Mouse (Mus musculus) gonadal fat pad, adult 2 months (tissue): ENCODE data around the gene Fsd2. TPM values are rescaled to one million over a fixed set of nuclear protein-coding genes. Genes with fewer than 3 reads are reported as not detected.

Source experiments
- DNase-seq: peaks from one replicate; pipeline ENCODE4 v3.0.0-alpha.2; 2012; ENCODE audit warnings: low read depth
- polyA plus RNA-seq: library from polyadenylated mRNA; depleted of rRNA; stranded (reverse); fragments of >200 nt; gene quantifications from 2 replicates; pipeline ENCODE4 v1.2.3, GENCODE M21; 2012

Fsd2 gene
- polyA plus RNA-seq, 1 experiment, result 11.2 TPM

- no peak for DNase-seq
These were observed 6.0 kb upstream of the Fsd2 start for GRCm38 (mm10) chr7:81572610-81573268.

GRCm38 (mm10) chr7:81571941-81572441 is 5.2 kb upstream of the Fsd2 start:
- DNase-seq, result no peak

- peak; percentile 77 for DNase-seq
These were observed 4.6 kb upstream of the Fsd2 start, which contains the start of gene Whamm for GRCm38 (mm10) chr7:81571108-81571940. Gene Whamm, plus strand, starts transcription at chr7:81571266.

GRCm38 (mm10) chr7:81570752-81571107 is 4.0 kb upstream of the Fsd2 start:
- DNase-seq, result no peak

GRCm38 (mm10) chr7:81570271-81570670 is 3.5 kb upstream of the Fsd2 start:
- DNase-seq, result no peak

GRCm38 (mm10) chr7:81569851-81570250 is 3.1 kb upstream of the Fsd2 start:
- no peak for DNase-seq

- DNase-seq, result no peak
These were observed 652 bp upstream of the Fsd2 start for GRCm38 (mm10) chr7:81567396-81567795.

- DNase-seq, result no peak
These were observed 412 bp downstream of the Fsd2 start for GRCm38 (mm10) chr7:81566332-81566731.

GRCm38 (mm10) chr7:81565381-81566055 is 1.2 kb downstream of the Fsd2 start:
- no peak for DNase-seq

GRCm38 (mm10) chr7:81564766-81565165 is 2.0 kb downstream of the Fsd2 start:
- DNase-seq, result no peak

GRCm38 (mm10) chr7:81563506-81564015 is 3.2 kb downstream of the Fsd2 start:
- DNase-seq, result no peak

GRCm38 (mm10) chr7:81561211-81561610 is 5.5 kb downstream of the Fsd2 start:
- no peak for DNase-seq

- DNase-seq, result no peak
These were observed 6.4 kb downstream of the Fsd2 start for GRCm38 (mm10) chr7:81560101-81561049.

GRCm38 (mm10) chr7:81559231-81559980 is 7.3 kb downstream of the Fsd2 start:
- no peak for DNase-seq

- DNase-seq, result no peak
These were observed 8.8 kb downstream of the Fsd2 start for GRCm38 (mm10) chr7:81557985-81558360.

GRCm38 (mm10) chr7:81557252-81557984 is 9.3 kb downstream of the Fsd2 start:
- no peak for DNase-seq

GRCm38 (mm10) chr7:81556839-81557238 is 9.9 kb downstream of the Fsd2 start:
- DNase-seq, result no peak

- DNase-seq, result no peak
These were observed 12.4 kb downstream of the Fsd2 start for GRCm38 (mm10) chr7:81554369-81554768.

GRCm38 (mm10) chr7:81553589-81553988 is 13.2 kb downstream of the Fsd2 start:
- DNase-seq, result no peak

- no peak for DNase-seq
These were observed 17.9 kb downstream of the Fsd2 start for GRCm38 (mm10) chr7:81548864-81549263.
